Mouse (Mus musculus): Measurements from ENCODE around the gene Ccpg1os.

Ccpg1os gene

GRCm38 (mm10) chr9:72988706-72989105 is 3.5 kb upstream of the Ccpg1os start:
- ATAC-seq (ENCODE audit: insufficient number of reproducible peaks, low FRiP score, low TSS enrichment), result no peak

- no peak for ATAC-seq (ENCODE audit: insufficient number of reproducible peaks, low FRiP score, low TSS enrichment)
These were observed 2.5 kb upstream of the Ccpg1os start for GRCm38 (mm10) chr9:72987703-72988102.

- no peak for ATAC-seq (ENCODE audit: insufficient number of reproducible peaks, low FRiP score, low TSS enrichment)
These were observed 2.1 kb downstream of the Ccpg1os start for GRCm38 (mm10) chr9:72983066-72983465.

- ATAC-seq (ENCODE audit: insufficient number of reproducible peaks, low FRiP score, low TSS enrichment), result no peak
These were observed 9.9 kb downstream of the Ccpg1os start for GRCm38 (mm10) chr9:72975242-72975641.

GRCm38 (mm10) chr9:72974734-72975133 is 10.4 kb downstream of the Ccpg1os start:
- no peak for ATAC-seq (ENCODE audit: insufficient number of reproducible peaks, low FRiP score, low TSS enrichment)

GRCm38 (mm10) chr9:72972984-72973383 is 12.2 kb downstream of the Ccpg1os start:
- no peak for ATAC-seq (ENCODE audit: insufficient number of reproducible peaks, low FRiP score, low TSS enrichment)

- ATAC-seq (ENCODE audit: insufficient number of reproducible peaks, low FRiP score, low TSS enrichment), result no peak
These were observed 12.7 kb downstream of the Ccpg1os start for GRCm38 (mm10) chr9:72972435-72972834.

GRCm38 (mm10) chr9:72969874-72970273 is 15.3 kb downstream of the Ccpg1os start:
- no peak for ATAC-seq (ENCODE audit: insufficient number of reproducible peaks, low FRiP score, low TSS enrichment)

- peak; percentile 72; the same call in 1 of the 2 replicates for ATAC-seq (ENCODE audit: insufficient number of reproducible peaks, low FRiP score, low TSS enrichment)
These were observed 16.7 kb downstream of the Ccpg1os start for GRCm38 (mm10) chr9:72968349-72969061.

- no peak for ATAC-seq (ENCODE audit: insufficient number of reproducible peaks, low FRiP score, low TSS enrichment)
These were observed 23.2 kb downstream of the Ccpg1os start for GRCm38 (mm10) chr9:72961959-72962358.

GRCm38 (mm10) chr9:72961346-72961745 is 23.8 kb downstream of the Ccpg1os start:
- no peak for ATAC-seq (ENCODE audit: insufficient number of reproducible peaks, low FRiP score, low TSS enrichment)

- ATAC-seq (ENCODE audit: insufficient number of reproducible peaks, low FRiP score, low TSS enrichment), result peak; percentile 78; the same call in 1 of the 2 replicates
These were observed 26.4 kb downstream of the Ccpg1os start, which contains the start of the genes Dyx1c1 and Gm44503 for GRCm38 (mm10) chr9:72958521-72959450. Dyx1c1 (plus strand) TSS chr9:72958785. Gm44503 (plus strand) TSS chr9:72958852.

- no peak for ATAC-seq (ENCODE audit: insufficient number of reproducible peaks, low FRiP score, low TSS enrichment)
These were observed 29.6 kb downstream of the Ccpg1os start for GRCm38 (mm10) chr9:72955546-72955945.

GRCm38 (mm10) chr9:72954746-72955145 is 30.4 kb downstream of the Ccpg1os start:
- no peak for ATAC-seq (ENCODE audit: insufficient number of reproducible peaks, low FRiP score, low TSS enrichment)

- no peak for ATAC-seq (ENCODE audit: insufficient number of reproducible peaks, low FRiP score, low TSS enrichment)
These were observed 35.6 kb downstream of the Ccpg1os start for GRCm38 (mm10) chr9:72949572-72949971.

GRCm38 (mm10) chr9:72947010-72947409 is 38.2 kb downstream of the Ccpg1os start:
- ATAC-seq (ENCODE audit: insufficient number of reproducible peaks, low FRiP score, low TSS enrichment), result no peak

- no peak for ATAC-seq (ENCODE audit: insufficient number of reproducible peaks, low FRiP score, low TSS enrichment)
These were observed 40.9 kb downstream of the Ccpg1os start for GRCm38 (mm10) chr9:72944286-72944685.

- no peak for ATAC-seq (ENCODE audit: insufficient number of reproducible peaks, low FRiP score, low TSS enrichment)
These were observed 41.8 kb downstream of the Ccpg1os start for GRCm38 (mm10) chr9:72943424-72943823.

GRCm38 (mm10) chr9:72936301-72936700 is 48.9 kb downstream of the Ccpg1os start:
- ATAC-seq (ENCODE audit: insufficient number of reproducible peaks, low FRiP score, low TSS enrichment), result no peak

GRCm38 (mm10) chr9:72935309-72935708 is 49.9 kb downstream of the Ccpg1os start:
- no peak for ATAC-seq (ENCODE audit: insufficient number of reproducible peaks, low FRiP score, low TSS enrichment)

- ATAC-seq (ENCODE audit: insufficient number of reproducible peaks, low FRiP score, low TSS enrichment), result no peak
These were observed 53.9 kb downstream of the Ccpg1os start for GRCm38 (mm10) chr9:72931166-72931790.

Measured in cerebellum, adult (tissue).